Mouse (Mus musculus) lung, adult 2 months (tissue): ENCODE results near the gene Fastkd5. TPM values are rescaled to one million over a fixed set of nuclear protein-coding genes. Genes with fewer than 3 reads are reported as not detected.

Experiments
- DNase-seq: peaks from one replicate; pipeline ENCODE4 v3.0.0; 2022
- H3K4me1 ChIP-seq: fragments of 200-500 bp; 2 replicates; pipeline ENCODE4 v1.6.1; 2011; ENCODE audit warnings: low read length; ENCODE audit not compliant: control insufficient read depth, insufficient read depth
- H3K4me3 ChIP-seq: fragments of 200-500 bp; replicated peaks from 2 replicates; pipeline ENCODE3; 2011; ENCODE audit warnings: low read depth, mild to moderate bottlenecking, control low read depth, low read length; ENCODE audit errors: extremely low read depth
- CTCF ChIP-seq: fragments of 200-500 bp; IDR thresholded peaks from 2 replicates; pipeline ENCODE4 v1.5.1; 2011; ENCODE audit warnings: mild to moderate bottlenecking, low read length, control low read depth; ENCODE audit not compliant: insufficient read depth
- POLR2A ChIP-seq: fragments of 200-500 bp; IDR thresholded peaks from 2 replicates; pipeline ENCODE4 v1.6.1; 2011; ENCODE audit warnings: low read depth, mild to moderate bottlenecking, control low read depth, low read length, borderline replicate concordance; ENCODE audit errors: extremely low read depth
- WGBS: fragments of 180-500 bp; shearing (Covaris S2); methylation state at CpG from one replicate; pipeline ENCODE4 v1.1.7; 2018; 5-methylcytosine and 5-hydroxymethylcytosine counted together
- polyA plus RNA-seq: library from polyadenylated mRNA; depleted of rRNA; stranded (reverse); fragments of >200 nt; gene quantifications from 2 replicates; pipeline ENCODE4 v1.2.3, GENCODE M21; 2012

The Fastkd5 gene
- polyA plus RNA-seq, 1 experiment: 2.1 TPM

- TF ChIP-seq CTCF (no peak), POLR2A (no peak)
- peak; percentile 22 for DNase-seq
- H3K4me1 ChIP-seq: peaks cover 3% of the 10 kb centered on the region; the same call in 1 of the 2 replicates
- 10% methylated on average over 38 of the region's 38 CpGs for WGBS
- H3K4me3 ChIP-seq: peak overlapping the region; percentile 11
Measured at GRCm38 (mm10) chr2:130634739-130635411, 5.0 kb upstream of the Fastkd5 start.

- Histone ChIP-seq H3K4me1 (peaks cover 3% of the 10 kb centered on the region), H3K4me3 (no peak overlapping the region)
- TF ChIP-seq POLR2A: no peak
- 32% methylated on average over 14 of the region's 14 CpGs for WGBS
- no peak for DNase-seq
Measured at GRCm38 (mm10) chr2:130634006-130634738, 4.3 kb upstream of the Fastkd5 start.

- Histone ChIP-seq H3K4me1 (peaks cover 8% of the 10 kb centered on the region), H3K4me3 (no peak overlapping the region)
- DNase-seq: no peak
- TF ChIP-seq POLR2A (no peak), CTCF (no peak)
- 59% methylated on average over 5 of the region's 5 CpGs for WGBS
Measured at GRCm38 (mm10) chr2:130632887-130633675, 3.3 kb upstream of the Fastkd5 start.

GRCm38 (mm10) chr2:130632416-130632815 lies 2.6 kb upstream of the Fastkd5 start:
- no peak for DNase-seq
- no peak overlapping the region for H3K4me3 ChIP-seq
- peaks cover 8% of the 10 kb centered on the region for H3K4me1 ChIP-seq
- WGBS: 84% methylated on average over 1 of the region's 1 CpGs
- TF ChIP-seq POLR2A (no peak), CTCF (no peak)

GRCm38 (mm10) chr2:130629080-130629838 lies 568 bp downstream of the Fastkd5 start:
- Histone ChIP-seq H3K4me1 (peaks cover 6% of the 10 kb centered on the region; the same call in 1 of the 2 replicates), H3K4me3 (peak overlapping the region; percentile 71)
- TF ChIP-seq POLR2A: no peak
- TF ChIP-seq CTCF: no peak
- no peak for DNase-seq
- WGBS: 1% methylated on average over 37 of the region's 37 CpGs

GRCm38 (mm10) chr2:130628424-130628823 lies 1.4 kb downstream of the Fastkd5 start:
- no peak for DNase-seq
- H3K4me1 ChIP-seq: peaks cover 6% of the 10 kb centered on the region; the same call in 1 of the 2 replicates
- WGBS: 63% methylated on average over 3 of the region's 3 CpGs
- TF ChIP-seq POLR2A: no peak
- no peak for TF ChIP-seq CTCF
- no peak overlapping the region for H3K4me3 ChIP-seq

- DNase-seq: no peak
- H3K4me1 ChIP-seq: no peaks in the 10 kb centered on the region
- no peak overlapping the region for H3K4me3 ChIP-seq
- WGBS: 88% methylated on average over 7 of the region's 7 CpGs
- TF ChIP-seq CTCF (no peak), POLR2A (no peak)
Measured at GRCm38 (mm10) chr2:130618972-130619371, 10.9 kb downstream of the Fastkd5 start.

- no peak for TF ChIP-seq POLR2A
- peak; percentile 37; the same call in 1 of the 2 replicates for TF ChIP-seq CTCF
- H3K4me3 ChIP-seq: no peak overlapping the region
- no peaks in the 10 kb centered on the region for H3K4me1 ChIP-seq
- no peak for DNase-seq
- WGBS: 74% methylated on average over 3 of the region's 3 CpGs
Measured at GRCm38 (mm10) chr2:130613091-130613490, 16.7 kb downstream of the Fastkd5 start.

GRCm38 (mm10) chr2:130602195-130602594 lies 27.6 kb downstream of the Fastkd5 start:
- Histone ChIP-seq H3K4me3 (no peak overlapping the region), H3K4me1 (no peaks in the 10 kb centered on the region)
- no peak for TF ChIP-seq POLR2A
- no peak for TF ChIP-seq CTCF
- no peak for DNase-seq
- 67% methylated on average over 4 of the region's 4 CpGs for WGBS
